Mouse (Mus musculus) c-Kit-positive CD71-negative TER-119-negative erythroid progenitor cells, embryonic 14.5 days (primary cell): ENCODE measurements at regions not wholly inside any gene's neighbourhood (a gene's known extent, or its start where the extent isn't known, plus 50 kb on each side); places are given as distances from the start of the nearest gene placed in this dataset.

Experiments used
- DNase-seq: peaks from one replicate; pipeline ENCODE4 v3.0.0-alpha.2; 2013; ENCODE audit warnings: low read depth

GRCm38 (mm10) chr1:119308719-119309365, 113.2 kb downstream of the Inhbb start:
- no peak for DNase-seq

- DNase-seq = no peak
These were observed 116.6 kb downstream of the Inhbb start for GRCm38 (mm10) chr1:119305315-119305976.

GRCm38 (mm10) chr1:119304470-119304980, 117.5 kb downstream of the Inhbb start:
- DNase-seq = no peak

- DNase-seq = no peak
These were observed 119.6 kb downstream of the Inhbb start for GRCm38 (mm10) chr1:119302349-119302995.

- DNase-seq = no peak
These were observed 120.1 kb downstream of the Inhbb start for GRCm38 (mm10) chr1:119301931-119302330.

GRCm38 (mm10) chr1:119301258-119301657, 120.8 kb downstream of the Inhbb start:
- no peak for DNase-seq

GRCm38 (mm10) chr1:119299842-119300752, 122.0 kb downstream of the Inhbb start:
- no peak for DNase-seq

GRCm38 (mm10) chr1:119298696-119299230, 123.3 kb downstream of the Inhbb start:
- no peak for DNase-seq

GRCm38 (mm10) chr1:119295121-119295520, 126.9 kb downstream of the Inhbb start:
- no peak for DNase-seq

- DNase-seq = no peak
These were observed 128.2 kb downstream of the Inhbb start for GRCm38 (mm10) chr1:119293839-119294238.

- no peak for DNase-seq
These were observed 129.8 kb downstream of the Inhbb start for GRCm38 (mm10) chr1:119292216-119292615.

GRCm38 (mm10) chr1:119290165-119290916, 131.7 kb downstream of the Inhbb start:
- DNase-seq = no peak

GRCm38 (mm10) chr1:119289516-119290164, 132.4 kb downstream of the Inhbb start:
- no peak for DNase-seq

- DNase-seq = no peak
These were observed 139.6 kb downstream of the Inhbb start for GRCm38 (mm10) chr1:119282416-119282815.

GRCm38 (mm10) chr1:119279261-119279660, 142.8 kb downstream of the Inhbb start:
- DNase-seq = no peak

- DNase-seq = no peak
These were observed 143.4 kb downstream of the Inhbb start for GRCm38 (mm10) chr1:119278528-119279201.

- DNase-seq = no peak
These were observed 144.1 kb downstream of the Inhbb start for GRCm38 (mm10) chr1:119277990-119278389.

- no peak for DNase-seq
These were observed 156.0 kb downstream of the Inhbb start for GRCm38 (mm10) chr1:119266013-119266412.

- DNase-seq = no peak
These were observed 156.7 kb downstream of the Inhbb start for GRCm38 (mm10) chr1:119265192-119265891.
